Mouse (Mus musculus): ENCODE measurements around the gene Dnajc17.

Gene Dnajc17

DNA sequence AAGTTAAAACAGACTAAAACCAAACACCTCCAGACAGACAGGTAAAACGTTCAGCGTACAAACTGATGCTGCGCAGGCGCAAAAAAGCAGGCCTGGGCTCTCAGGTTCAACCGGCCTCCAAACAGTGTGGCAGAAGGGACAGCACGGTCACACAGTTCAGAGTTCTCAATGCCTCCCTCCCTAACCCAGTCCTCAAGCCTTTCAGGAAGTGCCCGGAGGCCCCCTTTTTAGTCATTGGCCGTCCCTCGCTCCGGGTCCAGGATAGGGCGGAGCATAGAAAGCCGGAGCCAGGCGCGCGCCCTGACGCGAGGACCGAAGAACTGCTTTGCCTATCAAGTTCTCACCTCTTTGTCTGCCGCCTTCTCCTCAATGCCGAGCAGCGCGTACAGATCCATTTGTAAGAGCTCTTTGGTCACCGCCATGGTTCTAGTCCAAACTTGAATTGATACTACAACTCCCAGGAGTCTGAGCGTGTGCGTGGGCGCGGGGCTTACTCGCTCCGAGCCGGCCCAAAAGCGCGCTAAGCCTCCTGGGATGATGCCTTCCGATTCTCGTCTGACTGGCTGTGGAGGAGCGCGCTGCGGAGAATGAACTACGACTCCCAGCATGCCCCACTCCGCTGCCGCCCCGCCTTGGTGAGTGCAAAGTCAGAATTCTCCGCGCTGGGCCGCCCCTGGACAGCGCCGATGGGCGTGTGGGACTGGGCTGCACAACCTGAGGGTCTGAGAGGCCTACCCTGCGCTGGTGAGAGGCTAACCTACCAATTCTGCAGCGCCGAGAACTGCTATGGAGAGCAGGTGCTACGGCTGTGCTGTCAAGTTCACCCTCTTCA is at the start of gene Dnajc17, which contains the start of gene Zfyve19:
TSS of gene Dnajc17 (minus strand) at position 452 of the 832 bp plus-strand sequence.
TSS of gene Zfyve19 (plus strand) at position 274 of the 832 bp plus-strand sequence.
- peak; percentile 86 for DNase-seq (ENCODE audit: low read depth in 1 of 2, low spot score in 2 of 2)

DNA sequence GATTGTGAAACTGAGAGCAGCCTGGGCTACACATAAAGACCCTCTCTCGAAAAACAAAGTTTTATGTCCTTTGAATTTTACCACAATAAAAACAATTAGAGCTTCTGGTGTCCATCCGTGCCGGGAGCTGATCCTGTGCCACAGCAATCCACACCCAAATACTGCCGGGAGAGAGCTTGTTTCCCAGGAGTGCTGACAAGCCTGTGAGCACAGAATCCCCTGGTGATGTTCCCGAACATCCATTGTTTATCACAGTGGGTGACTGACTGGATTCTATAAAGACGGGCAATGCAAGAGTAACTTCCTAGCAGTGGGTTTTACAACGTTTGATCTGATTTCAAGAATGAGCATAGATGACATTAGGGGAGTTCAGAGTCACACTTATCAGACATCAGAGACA is 46.4 kb upstream of the Dnajc17 start:
- no peak for DNase-seq (ENCODE audit: low read depth in 1 of 2, low spot score in 2 of 2)

DNA sequence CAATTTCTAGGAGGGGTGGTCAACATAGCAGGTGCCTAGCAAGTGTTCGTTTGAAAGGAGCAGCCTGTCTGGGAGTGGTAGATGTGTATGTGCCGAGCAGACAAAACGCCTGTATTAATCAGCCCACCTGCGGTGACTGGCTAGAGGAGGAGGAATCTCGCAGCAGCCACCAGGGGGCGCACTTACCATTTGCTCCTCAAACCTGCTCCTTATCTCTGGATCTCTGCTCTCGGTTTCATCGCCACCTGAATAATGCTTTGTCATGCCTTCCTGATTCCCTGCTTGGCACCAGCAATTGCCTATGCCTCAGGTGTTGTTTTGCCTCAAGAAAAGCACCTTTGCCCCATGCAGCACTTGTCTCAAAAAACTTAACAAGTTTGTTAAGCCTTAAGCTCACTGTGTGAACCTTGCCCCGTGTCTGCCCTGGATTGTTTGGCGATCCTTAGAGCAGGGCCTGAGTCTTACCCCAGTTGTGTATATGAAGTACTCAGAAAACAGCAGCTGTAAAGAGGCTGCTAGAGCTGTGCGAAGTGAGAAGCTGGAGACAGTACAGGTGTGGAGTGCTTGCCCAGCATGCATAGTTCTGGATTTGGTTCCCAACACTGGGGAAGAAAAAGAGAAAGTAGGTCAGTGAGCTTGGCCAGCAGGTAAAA is 42.4 kb upstream of the Dnajc17 start:
- peak; percentile 46 to 71 for DNase-seq (ENCODE audit: low read depth in 1 of 2, low spot score in 2 of 2)

DNA sequence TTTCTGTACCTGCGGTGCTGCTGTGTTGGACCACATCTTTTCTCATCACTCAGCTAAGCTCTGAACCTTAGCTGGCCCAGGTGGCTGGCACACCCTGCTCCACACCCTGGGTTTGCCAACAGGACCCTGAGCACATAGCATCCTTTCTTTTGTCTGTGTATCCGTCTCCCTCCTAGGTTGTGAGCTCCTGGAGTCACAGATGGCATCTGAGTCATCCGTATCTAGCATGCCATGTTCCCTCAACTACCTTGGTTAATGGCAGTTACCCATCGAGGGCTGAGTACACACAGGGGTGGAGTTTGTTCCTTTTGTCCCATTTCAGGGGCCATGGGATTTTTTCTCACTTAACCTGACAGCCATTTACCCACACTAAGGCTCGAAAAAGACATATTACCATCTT is 41.8 kb upstream of the Dnajc17 start:
- DNase-seq (ENCODE audit: low read depth in 1 of 2, low spot score in 2 of 2), result no peak

DNA sequence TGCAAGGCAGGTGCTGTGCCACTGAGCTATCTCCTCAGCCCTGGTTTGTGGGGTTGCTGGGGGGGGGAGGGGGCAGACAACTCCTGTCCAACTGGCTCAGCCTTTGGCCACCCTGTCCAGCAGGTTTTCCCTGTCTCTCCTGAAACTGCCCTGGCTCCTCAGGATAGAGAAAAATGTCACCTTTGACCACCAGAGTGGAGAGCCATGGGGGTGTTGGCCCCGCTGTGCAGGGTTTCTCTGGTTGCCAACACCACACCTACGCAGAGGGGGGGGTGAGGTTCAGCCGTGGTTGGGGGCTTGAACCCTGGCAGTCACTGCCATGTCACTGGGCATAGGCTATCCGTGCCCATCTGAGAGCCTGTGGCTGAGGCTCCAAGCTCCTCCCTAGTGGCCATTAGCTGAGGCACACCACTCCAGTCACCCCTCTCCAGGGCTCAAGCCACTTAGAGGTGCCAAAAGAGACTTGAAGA is 41.0 kb upstream of the Dnajc17 start:
- no peak for DNase-seq (ENCODE audit: low read depth in 1 of 2, low spot score in 2 of 2)

DNA sequence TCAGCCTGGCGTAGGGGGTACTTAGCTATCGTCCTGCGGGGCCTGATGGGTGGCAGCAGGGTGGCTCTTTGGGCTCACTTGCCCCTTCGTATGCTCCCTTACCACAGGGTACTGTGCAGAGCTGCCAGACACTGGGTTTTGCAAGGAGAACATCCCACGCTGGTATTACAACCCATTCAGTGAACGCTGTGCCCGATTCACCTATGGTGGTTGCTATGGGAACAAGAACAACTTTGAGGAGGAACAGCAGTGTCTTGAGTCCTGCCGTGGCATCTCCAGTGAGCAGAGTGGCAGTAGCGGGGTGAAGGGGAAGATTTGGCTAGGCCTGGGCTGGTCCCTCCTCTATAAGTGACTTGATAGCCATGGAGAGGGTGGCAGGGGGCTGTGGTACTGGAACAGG is 39.3 kb upstream of the Dnajc17 start:
- DNase-seq (ENCODE audit: low read depth in 1 of 2, low spot score in 2 of 2), result no peak

DNA sequence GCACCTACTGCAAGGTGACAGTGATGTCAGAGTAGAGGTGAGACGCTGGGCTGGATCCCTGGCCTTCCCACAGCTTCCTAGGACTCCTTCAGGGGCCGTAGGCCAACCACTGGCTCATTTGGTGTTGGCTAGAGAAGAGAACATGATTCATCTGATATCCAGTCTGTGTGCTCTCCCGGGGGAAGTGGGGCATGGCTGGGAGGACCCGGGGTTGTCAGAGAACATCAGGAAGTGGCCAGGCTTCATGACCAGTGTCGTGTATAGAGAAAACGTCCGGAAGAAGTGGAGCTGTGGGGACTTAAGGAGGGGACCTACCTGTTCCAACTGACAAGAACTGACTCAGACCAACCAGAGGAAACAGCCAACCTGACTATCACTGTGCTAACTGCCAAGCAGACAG is 36.7 kb upstream of the Dnajc17 start:
- no peak for DNase-seq (ENCODE audit: low read depth in 1 of 2, low spot score in 2 of 2)

DNA sequence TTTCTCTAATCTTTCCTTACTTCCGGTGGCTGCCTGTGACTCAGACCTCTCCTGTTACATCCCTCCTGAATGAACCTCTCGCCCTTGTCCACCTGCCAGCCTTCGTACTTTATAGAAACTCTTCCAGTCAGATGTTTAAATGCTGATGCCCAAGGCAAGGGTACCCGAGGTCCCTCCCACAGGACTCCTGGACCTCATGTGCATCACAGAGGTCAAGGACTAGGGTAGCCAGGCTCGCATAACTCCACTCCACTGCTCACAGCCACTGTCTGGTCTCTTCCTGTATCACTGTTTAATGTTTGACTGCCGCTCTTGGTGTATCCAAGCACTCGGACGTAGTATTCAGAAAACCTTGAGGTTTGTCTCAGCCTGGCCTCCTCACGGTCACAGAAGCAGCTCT is 34.0 kb upstream of the Dnajc17 start:
- no peak for DNase-seq (ENCODE audit: low read depth in 1 of 2, low spot score in 2 of 2)

DNA sequence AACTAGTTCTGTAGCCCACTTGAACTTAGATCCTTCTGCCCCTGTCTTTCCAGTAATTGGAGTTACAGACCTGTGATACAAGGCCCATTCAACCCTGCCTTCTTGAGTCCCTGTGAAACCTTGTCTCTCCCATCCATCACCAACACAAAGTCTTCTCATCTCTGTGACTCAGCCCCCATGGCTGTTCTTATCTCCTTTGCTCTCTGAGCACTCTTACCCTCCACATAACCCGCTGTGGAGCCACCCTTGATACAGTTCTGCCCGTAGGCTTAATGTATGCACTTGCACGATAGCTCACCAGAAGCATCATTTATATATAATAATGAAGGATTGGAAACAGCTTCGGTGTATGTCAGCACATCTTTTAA is 32.2 kb upstream of the Dnajc17 start:
- no peak for DNase-seq (ENCODE audit: low read depth in 1 of 2, low spot score in 2 of 2)

DNA sequence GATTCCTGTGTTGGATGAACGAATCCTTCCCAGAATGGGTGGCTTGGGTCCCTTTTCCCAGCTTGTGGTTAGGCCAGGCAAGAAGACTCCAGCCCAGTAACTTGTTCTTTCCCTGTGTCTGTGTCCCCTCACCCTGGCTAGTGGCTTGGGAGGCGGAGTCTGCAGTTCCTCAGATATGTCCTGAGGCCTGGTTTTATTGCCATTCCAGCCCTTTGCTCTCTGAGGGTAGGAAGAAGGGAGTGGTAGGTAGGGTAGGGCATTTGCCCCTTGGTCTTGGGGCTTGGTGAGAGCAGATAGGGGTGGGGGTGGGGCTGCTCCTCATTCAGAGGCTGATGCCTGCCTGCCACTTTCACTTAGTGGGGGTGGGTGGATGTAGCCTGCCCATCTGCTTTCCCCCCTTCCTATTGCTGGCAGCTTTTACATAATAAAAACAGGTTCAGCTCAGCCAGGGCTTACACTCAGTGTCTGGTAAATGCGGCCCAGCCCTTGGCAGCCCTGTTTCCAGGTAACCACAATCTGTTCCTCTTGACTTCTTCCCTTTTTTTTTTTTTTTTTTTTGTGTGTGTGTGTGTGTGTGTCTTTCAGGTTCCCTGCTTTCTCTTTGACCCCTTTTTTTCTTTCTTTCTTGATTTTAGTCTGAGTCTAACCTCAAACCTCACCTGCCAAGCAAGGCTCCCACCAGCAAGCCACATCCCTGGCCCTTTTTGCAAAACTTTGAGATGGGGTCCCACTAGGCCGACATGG is 31.7 kb upstream of the Dnajc17 start:
- no peak for DNase-seq (ENCODE audit: low read depth in 1 of 2, low spot score in 2 of 2)

DNA sequence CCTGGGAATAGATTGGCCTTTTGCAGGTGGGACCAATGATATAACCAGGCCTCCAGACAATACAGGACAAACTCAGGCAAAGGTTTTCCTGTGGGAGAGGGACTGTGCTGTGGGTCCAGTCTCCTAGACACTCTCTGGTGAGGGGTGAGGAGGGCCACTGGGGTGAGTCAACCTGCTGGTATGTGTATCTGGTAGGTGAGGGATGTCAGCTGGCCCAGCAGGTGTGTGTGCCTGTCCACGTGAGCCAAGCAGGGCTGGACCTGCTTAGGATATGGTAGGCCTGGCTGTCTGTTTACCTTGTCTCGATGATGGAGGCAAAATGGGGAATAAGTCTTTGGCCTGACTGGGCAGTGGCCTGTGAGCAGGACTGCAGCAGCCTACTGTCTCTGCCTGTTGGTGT is 30.1 kb upstream of the Dnajc17 start:
- DNase-seq (ENCODE audit: low read depth in 1 of 2, low spot score in 2 of 2), result no peak

DNA sequence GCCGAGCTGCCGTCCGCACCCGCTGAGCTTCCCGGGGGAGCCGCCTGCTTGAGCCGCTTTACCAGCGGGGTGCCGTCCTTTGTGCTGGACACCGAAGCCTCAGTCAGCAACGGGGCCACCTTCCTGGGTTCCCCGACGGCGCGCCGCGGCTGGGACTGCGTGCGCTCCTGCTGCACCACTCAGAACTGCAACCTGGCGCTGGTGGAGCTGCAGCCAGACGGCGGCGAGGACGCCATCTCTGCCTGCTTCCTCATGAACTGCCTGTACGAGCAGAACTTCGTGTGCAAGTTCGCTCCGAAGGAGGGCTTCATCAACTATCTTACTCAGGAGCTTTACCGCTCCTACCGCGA is 29.3 kb upstream of the Dnajc17 start:
- DNase-seq (ENCODE audit: low read depth in 1 of 2, low spot score in 2 of 2), result no peak

DNA sequence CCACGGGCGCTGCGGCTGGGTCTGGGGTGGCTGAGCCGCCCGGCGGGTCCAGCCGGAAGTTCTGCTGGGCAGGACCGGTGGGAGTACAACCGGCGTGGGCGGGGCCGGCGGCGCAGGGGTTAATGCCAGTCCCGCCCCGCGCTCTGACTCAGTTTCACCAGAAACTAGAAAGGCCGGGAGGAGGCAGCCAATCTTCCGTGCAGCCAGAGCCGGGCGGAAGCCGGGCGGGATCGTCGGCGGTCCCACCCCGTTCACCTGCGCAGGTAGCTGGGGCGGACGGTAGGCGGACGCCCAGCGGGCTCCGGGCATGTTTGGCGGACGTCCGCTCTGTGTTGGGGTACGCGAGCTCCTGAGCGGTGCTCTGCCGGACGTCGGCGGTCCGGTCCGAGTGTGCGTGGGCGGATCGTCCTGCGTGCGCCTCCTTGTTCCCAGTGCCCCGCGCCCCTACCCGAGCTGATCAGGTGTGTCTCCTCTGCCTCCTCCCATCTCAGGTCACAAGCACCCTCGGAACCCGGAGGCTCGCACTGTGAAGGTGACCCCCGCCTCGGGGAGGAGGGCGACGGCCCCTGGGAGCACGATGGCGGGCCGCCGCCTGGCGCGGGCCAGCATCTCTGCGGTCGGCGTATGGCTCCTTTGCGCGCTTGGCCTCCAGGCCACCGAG is 28.7 kb upstream of the Dnajc17 start, which contains the start of gene Spint1:
TSS of gene Spint1 (plus strand) at position 153 of the 661 bp plus-strand sequence.
- no peak for DNase-seq (ENCODE audit: low read depth in 1 of 2, low spot score in 2 of 2)

DNA sequence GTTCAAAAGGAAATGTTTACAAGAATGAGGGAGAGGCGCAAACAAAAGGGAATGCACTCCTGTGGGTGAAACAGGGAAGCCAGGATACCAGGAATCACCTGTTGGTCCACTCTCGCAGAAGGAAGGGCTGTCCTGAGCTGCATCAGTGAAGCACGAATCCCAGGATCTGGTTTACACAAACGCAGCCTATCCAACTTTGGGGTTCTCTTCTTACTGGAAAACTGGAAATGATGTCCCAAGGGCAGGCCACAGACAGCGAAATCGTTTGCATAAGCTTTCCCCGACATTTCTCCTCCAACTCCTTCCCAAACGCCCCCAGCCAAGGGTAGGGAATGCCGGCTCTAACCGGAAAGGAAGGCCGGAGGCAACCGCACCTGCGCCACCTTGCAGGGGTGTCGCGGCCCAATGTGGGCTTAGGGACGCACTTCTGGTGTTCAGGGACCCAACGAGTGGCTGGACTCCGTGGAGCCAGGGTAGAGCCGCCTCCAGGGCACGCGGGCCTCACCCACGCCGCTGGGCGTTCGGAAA is 28.2 kb upstream of the Dnajc17 start:
- no peak for DNase-seq (ENCODE audit: low read depth in 1 of 2, low spot score in 2 of 2)

DNA sequence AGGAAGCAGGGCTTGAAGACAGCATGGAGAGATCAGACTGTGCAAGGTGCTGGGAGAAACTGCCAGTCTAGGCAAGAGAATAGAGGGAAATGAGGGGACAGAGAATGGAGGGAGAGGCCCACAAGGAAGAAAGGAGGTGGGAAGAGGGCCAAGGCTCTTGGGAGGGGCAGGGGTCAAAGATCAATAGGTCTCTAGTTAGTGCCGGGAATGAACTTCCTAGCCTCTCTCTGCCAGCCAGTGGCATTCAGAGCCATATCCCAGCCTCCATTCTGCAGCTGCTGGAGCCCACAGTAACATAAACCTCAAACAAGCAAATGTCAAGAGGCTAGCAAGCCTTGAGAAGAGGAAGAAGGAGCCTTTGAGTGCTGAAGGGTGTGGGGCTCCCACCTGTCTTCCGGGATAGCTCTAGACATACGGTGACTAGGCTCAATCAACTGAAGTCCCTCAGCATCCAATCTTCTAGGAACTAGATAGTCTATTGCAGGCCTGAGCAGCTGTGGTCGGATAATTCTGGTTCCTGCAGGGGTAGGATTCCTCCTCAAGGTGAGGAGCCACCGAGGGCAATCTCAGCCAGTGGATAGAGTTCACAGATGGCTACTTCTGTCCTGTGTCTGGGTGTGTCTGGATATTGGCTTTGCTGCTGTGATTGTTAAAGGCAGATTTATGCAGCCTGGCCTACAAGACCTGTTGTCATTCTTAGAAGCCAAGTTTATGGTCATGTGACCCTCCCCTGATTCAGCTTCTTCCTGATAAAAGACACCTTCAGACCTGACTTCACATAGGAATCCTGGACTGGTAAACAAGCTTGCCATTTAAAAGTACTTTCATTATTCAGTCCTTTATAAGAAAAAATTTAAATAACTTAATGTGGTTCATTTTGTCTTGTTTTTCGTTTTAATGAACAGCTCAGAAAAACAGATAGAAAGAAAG is 21.4 kb upstream of the Dnajc17 start, which contains the start of gene Ppp1r14d:
TSS of gene Ppp1r14d (minus strand) at position 132 of the 930 bp plus-strand sequence.
- DNase-seq (ENCODE audit: low read depth in 1 of 2, low spot score in 2 of 2), result no peak

DNA sequence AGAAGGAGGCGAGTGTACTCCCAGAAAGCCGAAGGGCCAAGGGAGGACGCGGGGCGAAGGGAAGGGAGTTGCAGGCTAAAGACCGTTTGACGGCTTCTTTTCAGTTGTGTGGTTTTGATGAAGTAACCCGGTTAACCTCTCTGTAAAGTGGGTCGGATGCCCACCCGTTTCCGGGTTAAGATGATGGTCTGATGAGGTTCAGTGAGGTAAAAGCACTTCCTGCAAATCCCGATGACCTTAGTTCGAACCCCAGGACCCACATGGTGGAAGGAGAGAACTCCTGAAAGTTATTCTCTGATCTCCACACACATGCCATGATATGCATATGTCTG is 547 bp upstream of the Dnajc17 start:
- no peak for DNase-seq (ENCODE audit: low read depth in 1 of 2, low spot score in 2 of 2)

DNA sequence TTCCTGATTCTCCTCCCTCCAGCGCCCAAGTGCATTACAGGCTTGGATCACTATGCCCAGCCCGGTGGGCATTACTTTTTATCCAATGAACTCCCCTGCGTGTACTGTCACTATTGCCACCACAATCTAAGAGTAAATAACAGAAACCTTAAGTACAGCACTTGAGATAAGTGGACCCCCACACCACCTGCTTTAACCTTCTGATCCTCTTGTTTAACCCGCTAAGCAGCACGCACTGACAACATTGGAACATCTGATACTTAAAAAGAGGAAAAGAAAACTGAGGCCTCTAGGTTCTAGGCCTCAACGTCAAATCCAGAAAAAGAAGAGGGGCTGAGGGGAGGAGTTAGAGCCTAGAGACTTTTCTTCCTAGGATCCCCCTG is 643 bp downstream of the Dnajc17 start:
- no peak for DNase-seq (ENCODE audit: low read depth in 1 of 2, low spot score in 2 of 2)

DNA sequence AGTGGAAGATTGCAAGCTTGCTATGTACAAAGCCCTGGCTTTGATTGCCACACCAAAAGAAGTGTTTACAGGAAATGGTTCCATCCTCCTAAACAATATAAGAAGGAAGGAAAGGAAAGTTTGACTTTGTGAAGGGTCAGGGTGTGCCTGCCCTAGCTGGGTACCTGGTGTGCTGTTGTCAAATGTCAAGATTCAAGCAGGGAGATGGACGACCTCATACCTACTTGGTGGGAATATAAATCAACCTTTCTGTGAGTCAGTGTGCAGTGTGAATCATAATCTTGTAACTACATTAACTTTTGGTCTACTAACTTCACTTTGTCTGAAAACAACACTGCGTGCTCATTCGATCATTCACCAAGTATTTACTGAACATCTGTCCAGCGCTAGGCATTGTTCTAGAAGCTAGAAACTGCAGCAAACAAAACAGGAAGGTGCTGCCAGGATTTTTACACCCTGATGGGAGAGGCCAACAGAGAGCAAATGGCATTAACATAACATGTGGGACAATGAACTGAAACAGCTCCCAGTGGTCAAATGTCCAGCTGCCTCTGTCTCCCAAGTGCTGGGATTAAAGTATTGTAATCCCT is 4.6 kb downstream of the Dnajc17 start:
- no peak for DNase-seq (ENCODE audit: low read depth in 1 of 2, low spot score in 2 of 2)

DNA sequence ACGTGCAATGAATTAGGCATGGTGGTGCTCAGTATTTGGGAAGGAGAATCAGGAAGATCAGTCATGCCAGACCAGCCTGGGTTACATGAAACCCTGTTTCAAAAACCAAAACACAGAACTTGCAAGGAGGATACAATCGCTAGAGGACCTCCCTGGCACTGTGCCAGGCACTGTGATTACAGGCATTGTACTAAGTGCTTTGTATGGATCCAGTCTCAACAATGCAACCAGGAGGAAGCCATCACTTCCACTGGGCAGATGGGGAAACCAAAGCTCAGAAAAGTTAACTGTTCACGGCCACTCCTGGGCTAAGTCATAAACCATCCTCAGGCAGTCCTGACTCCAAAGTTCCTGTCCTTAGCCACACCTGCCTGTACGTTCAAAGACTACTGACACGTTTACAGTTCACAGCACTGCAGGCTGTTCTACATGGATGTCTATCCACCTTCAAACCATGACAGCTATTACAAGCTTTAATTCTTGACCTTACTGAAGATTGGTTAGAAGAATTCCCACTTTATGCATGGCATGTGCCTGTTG is 5.6 kb downstream of the Dnajc17 start:
- DNase-seq (ENCODE audit: low read depth in 1 of 2, low spot score in 2 of 2), result no peak

All from monocyte, adult 2 months (primary cell).